Mouse (Mus musculus): ENCODE measurements around the gene Slc24a3. TPM values are rescaled to one million over a fixed set of nuclear protein-coding genes. Genes with fewer than 3 reads are reported as not detected.

The Slc24a3 gene
- polyA plus RNA-seq, 1 experiment from 2014 or later, result 14.9 TPM

DNA sequence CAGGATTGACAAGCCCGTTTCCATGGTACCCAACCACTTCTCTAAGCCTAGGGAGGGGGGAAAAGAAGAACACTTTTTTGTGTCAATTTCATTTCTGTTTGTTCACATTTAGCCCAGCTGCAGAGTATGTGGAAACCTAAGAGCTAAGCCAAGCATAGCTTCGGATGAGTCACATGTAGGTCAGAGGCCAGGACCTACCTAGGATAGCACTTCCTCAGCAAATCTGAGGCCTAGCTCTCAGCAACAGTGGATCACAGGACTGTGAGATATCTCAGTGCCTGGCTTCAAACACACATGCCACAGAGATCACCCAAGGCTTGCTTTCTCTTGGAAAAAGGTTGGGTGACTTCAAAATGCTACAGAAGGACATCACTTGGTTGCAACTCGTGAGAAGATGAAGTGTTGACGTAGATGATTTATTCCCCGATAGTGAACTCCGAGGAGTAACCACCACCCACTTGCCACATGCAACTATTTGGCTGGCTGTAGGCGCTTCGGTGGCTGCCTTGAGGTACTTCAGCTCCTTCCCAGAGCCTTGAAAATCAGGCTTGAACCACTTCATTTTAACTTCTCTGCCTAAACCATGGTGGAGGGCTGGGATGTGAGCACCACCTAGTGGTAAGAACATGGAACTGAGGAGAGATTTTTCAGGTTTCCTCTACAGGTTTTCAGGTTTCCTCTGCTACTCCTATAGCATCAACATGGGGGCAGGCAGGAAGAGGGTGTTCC, 420.6 kb downstream of the Slc24a3 start:
- WGBS, result 71% methylated on average over 8 of the region's 8 CpGs
- H3K4me2 ChIP-seq, result no peak overlapping the region
- no peaks in the 10 kb centered on the region for H3K4me1 ChIP-seq (replicated peaks)
- H3K36me3 ChIP-seq, result no peaks in the 10 kb centered on the region
- ATAC-seq (ENCODE audit: low read depth), result peak; percentile 92
- H3K9me3 ChIP-seq, result no peaks in the 10 kb centered on the region
- no peak overlapping the region for H3K27ac ChIP-seq (replicated peaks)
- H3K27me3 ChIP-seq, result no peaks in the 10 kb centered on the region
- H3K9ac ChIP-seq, result no peak overlapping the region
- no peak overlapping the region for H3K4me3 ChIP-seq

DNA sequence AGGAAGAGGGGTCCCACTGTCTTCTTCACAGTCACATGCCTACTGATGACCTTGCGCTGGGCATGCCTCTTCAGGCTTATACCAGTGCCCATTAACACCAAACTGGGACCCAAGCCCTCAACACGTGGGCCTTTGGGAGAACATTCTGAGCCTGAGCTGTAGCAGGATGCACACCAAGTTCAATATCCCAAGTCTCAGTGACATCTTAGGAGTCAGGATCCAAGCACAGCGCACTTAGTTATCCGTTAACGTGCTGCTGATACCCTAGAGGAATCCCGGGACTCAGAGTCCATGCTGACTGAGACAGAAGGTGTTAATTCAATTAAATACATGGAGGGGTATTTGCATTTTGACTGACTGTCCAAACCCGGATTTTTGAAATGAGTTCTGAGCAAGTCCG, 424.3 kb downstream of the Slc24a3 start:
- no peak for ATAC-seq (ENCODE audit: low read depth)
- no peak overlapping the region for H3K4me3 ChIP-seq
- H3K9me3 ChIP-seq, result no peaks in the 10 kb centered on the region
- no peak overlapping the region for H3K4me2 ChIP-seq
- H3K36me3 ChIP-seq, result no peaks in the 10 kb centered on the region
- no peak overlapping the region for H3K9ac ChIP-seq
- no peak overlapping the region for H3K27ac ChIP-seq (replicated peaks)
- WGBS, result 91% methylated on average over 8 of the region's 8 CpGs
- H3K4me1 ChIP-seq (replicated peaks), result no peaks in the 10 kb centered on the region
- no peaks in the 10 kb centered on the region for H3K27me3 ChIP-seq

DNA sequence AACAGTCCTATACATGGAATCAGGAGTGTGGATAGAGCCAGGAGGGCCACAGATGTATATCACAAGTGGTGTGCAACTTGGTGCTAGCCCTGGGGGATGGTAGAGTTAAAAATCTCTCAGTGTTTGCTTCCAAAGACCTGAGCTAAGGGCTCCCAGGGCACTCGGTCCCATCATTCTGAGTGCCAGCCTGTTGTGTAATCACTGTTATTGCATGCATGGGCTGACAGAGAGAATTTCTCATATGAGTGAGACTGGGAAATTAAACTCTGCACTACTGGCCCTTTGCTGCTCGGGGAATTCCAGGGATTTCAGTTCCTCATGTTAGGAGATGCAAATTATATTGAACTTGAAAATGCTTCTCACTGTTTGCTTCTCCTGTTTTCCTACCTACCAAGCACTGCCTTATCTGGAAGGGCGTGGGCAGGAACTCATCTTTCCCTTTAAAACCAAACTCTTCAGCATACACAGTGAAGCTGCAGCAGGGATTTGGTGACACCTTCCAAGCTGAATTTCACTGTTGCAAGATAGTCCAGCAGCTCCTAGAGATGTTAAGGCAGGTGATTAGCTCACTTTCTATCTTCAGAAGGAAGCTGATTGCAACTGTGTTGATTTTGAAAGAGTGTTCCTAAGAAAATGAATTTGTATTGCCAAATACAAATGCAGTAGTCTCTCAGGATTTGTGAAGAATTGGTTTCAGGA, 426.2 kb downstream of the Slc24a3 start:
- 85% methylated on average over 3 of the region's 3 CpGs for WGBS
- H3K9ac ChIP-seq, result no peak overlapping the region
- no peak overlapping the region for H3K4me2 ChIP-seq
- no peaks in the 10 kb centered on the region for H3K4me1 ChIP-seq (replicated peaks)
- no peaks in the 10 kb centered on the region for H3K9me3 ChIP-seq
- no peaks in the 10 kb centered on the region for H3K36me3 ChIP-seq
- no peak overlapping the region for H3K27ac ChIP-seq (replicated peaks)
- no peak for ATAC-seq (ENCODE audit: low read depth)
- no peaks in the 10 kb centered on the region for H3K27me3 ChIP-seq
- no peak overlapping the region for H3K4me3 ChIP-seq

DNA sequence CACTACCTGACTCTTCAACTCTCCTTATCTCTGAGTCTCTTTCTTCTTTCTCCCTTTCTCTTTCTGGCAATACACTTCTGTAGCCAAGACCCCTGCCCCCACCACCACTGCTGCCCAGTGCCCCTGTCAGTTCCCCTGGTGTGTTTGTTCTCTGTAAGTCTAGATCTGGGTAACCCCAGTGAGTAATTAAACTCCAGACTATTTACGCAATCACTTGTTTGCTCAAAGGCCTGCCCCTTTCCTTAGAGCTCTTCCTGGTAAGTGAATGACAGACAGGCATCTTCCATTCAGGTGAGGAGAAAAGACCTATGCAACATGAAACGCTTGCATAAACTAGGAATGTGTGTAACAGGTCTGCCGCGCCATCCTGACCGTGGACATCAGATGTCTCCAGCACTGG, 430.3 kb downstream of the Slc24a3 start:
- Histone ChIP-seq H3K27me3 (no peaks in the 10 kb centered on the region), H3K4me1 (replicated peaks) (no peaks in the 10 kb centered on the region), H3K27ac (replicated peaks) (no peak overlapping the region), H3K9ac (no peak overlapping the region), H3K9me3 (no peaks in the 10 kb centered on the region), H3K36me3 (no peaks in the 10 kb centered on the region), H3K4me3 (no peak overlapping the region), H3K4me2 (no peak overlapping the region)
- WGBS, result 92% methylated on average over 5 of the region's 5 CpGs
- ATAC-seq (ENCODE audit: low read depth), result no peak

DNA sequence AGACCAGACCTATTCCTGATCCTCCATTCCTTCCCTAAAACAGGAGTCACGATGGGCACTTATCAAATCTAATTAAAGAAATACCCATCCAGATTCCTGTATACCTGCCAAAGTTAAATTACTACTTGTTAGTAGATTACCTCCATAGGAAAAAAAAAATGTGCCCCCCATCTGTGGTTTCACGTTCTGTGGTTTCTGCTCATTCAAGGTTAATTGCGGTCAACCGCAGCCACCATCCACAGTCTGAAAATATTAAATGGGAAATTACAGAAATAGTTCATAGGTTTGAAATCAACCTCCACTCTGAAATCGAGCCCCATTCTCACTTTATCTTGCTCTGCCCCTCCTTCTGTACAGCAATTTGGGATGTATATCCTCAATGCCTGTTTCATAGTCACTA, 440.3 kb downstream of the Slc24a3 start:
- no peaks in the 10 kb centered on the region for H3K36me3 ChIP-seq
- WGBS, result 91% methylated on average over 5 of the region's 5 CpGs

DNA sequence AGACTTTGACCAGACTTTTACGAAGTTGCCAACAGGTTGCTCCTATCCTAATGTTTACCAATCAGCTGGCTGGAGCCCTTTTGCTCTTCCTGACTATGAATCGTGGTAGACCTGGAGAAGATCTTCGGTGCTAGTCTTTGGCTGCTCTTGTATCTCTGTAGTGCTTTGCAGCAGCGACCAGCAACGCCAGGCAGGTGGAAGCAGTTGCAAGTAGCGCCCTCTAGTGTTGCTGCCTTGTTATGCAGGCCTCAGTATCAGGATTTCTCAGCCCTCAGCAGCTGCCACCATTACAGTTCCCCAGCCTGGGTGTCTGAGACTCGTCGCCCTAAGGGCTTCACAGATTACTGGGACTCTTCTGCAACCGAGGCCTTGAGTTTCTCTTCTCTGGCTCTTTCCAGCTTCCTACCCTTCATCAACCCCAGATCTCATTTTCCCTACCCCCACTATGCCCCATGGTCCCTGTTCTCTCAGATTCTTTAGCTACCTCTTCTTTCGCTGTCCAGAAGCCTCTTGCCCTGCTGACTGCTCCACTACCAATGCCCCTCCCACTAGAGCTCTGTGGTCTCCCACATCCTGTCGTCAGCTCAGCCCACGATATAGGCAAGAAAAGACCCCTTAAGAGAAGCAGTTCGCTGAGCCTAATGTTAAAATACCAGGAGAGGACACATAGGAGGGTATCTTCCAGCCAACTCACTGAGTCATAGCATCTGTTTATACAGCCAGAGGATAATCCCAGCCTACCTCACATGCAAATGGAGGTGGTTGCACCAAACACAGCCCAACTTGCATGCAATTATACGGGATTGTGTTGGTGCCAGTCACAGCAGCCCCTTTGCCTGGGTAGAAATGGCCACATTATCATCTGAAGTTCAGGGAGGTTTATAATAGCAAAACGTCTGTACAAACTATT, 443.5 kb downstream of the Slc24a3 start:
- H3K36me3 ChIP-seq, result no peaks in the 10 kb centered on the region
- no peaks in the 10 kb centered on the region for H3K9me3 ChIP-seq
- no peak overlapping the region for H3K27ac ChIP-seq (replicated peaks)
- H3K4me1 ChIP-seq (replicated peaks), result no peaks in the 10 kb centered on the region
- H3K4me2 ChIP-seq, result no peak overlapping the region
- H3K4me3 ChIP-seq, result no peak overlapping the region
- WGBS, result 43% methylated on average over 15 of the region's 15 CpGs
- no peak overlapping the region for H3K9ac ChIP-seq
- ATAC-seq (ENCODE audit: low read depth), result no peak
- H3K27me3 ChIP-seq, result no peaks in the 10 kb centered on the region

More for the DNA sequence above, 440.3 kb downstream of the Slc24a3 start:
- H3K27ac ChIP-seq (replicated peaks), result no peak overlapping the region
- no peak overlapping the region for H3K4me3 ChIP-seq
- no peak for ATAC-seq (ENCODE audit: low read depth)
- H3K27me3 ChIP-seq, result no peaks in the 10 kb centered on the region
- no peaks in the 10 kb centered on the region for H3K9me3 ChIP-seq
- no peak overlapping the region for H3K9ac ChIP-seq
- H3K4me2 ChIP-seq, result no peak overlapping the region
- no peaks in the 10 kb centered on the region for H3K4me1 ChIP-seq (replicated peaks)

DNA sequence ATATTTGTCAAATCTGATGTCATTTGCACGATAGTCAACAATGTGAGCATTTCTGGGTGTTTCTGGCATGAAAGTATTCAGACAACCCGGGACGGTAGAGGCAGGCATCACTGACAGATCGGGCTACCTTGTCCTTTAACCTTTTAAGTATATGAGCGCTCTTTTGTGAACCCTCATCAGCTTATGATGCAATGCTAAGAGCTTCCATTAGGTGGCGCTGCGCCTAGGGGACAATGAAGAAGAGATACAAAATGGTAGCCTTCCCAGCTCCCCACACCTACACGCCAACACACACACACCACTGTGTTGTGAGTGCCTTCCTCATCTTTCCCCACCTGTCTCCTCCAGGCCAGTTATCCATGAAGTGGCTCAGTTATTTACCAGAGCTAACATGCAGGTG, 445.4 kb downstream of the Slc24a3 start:
- H3K27ac ChIP-seq (replicated peaks), result no peak overlapping the region
- H3K36me3 ChIP-seq, result no peaks in the 10 kb centered on the region
- WGBS, result 70% methylated on average over 8 of the region's 8 CpGs
- H3K9me3 ChIP-seq, result no peaks in the 10 kb centered on the region
- ATAC-seq (ENCODE audit: low read depth), result no peak
- H3K4me1 ChIP-seq (replicated peaks), result no peaks in the 10 kb centered on the region
- no peak overlapping the region for H3K4me3 ChIP-seq
- no peaks in the 10 kb centered on the region for H3K27me3 ChIP-seq
- H3K4me2 ChIP-seq, result no peak overlapping the region
- no peak overlapping the region for H3K9ac ChIP-seq

DNA sequence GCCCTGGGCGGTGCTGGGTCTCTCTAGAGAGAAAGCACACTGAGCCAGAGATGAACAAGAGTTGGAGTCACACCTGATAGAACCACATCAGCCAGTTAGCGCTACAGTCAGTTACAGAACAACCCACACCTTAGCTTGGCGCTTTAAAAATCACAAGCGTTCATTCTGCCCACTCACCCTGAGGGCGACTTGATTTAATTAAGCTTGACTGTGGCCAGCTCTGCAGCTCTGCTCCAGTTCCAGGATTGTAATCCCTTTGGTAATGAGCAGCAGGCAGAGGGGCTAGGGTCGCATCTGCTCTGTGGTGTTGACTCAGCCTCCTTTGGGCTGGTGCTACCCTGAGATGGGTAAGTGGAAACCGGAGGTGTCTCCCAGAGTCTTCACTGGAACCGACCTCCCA, 446.2 kb downstream of the Slc24a3 start:
- no peaks in the 10 kb centered on the region for H3K9me3 ChIP-seq
- no peak overlapping the region for H3K27ac ChIP-seq (replicated peaks)
- ATAC-seq (ENCODE audit: low read depth), result 0 out of 2 replicates have a peak, but pooled peaks have one; percentile 41
- no peaks in the 10 kb centered on the region for H3K27me3 ChIP-seq
- no peak overlapping the region for H3K4me3 ChIP-seq
- H3K9ac ChIP-seq, result no peak overlapping the region
- no peaks in the 10 kb centered on the region for H3K36me3 ChIP-seq
- H3K4me1 ChIP-seq (replicated peaks), result no peaks in the 10 kb centered on the region
- 75% methylated on average over 8 of the region's 8 CpGs for WGBS
- no peak overlapping the region for H3K4me2 ChIP-seq

DNA sequence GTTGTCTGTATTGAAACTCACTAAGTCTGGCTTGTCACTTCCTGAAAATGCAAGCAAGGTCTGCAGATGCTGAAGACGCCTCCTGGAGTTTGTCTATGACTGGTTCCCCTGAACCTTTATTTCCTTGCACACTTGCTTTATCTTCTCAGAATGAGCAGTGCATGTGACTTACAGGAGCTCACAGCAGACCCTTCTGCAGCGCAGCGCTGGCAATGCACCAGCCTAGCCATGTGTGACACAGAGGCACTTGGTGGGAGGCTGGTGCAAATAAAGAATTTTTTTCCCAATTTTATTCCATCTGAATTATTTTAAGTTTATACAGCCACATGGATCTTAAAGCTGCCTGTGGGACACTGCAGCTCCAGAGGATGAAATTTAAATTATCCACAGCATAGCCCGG, 452.1 kb downstream of the Slc24a3 start:
- ATAC-seq (ENCODE audit: low read depth), result no peak
- H3K4me2 ChIP-seq, result no peak overlapping the region
- WGBS, result 70% methylated on average over 4 of the region's 4 CpGs
- H3K27ac ChIP-seq (replicated peaks), result no peak overlapping the region
- H3K9me3 ChIP-seq, result no peaks in the 10 kb centered on the region
- H3K4me1 ChIP-seq (replicated peaks), result peaks cover 17% of the 10 kb centered on the region
- no peak overlapping the region for H3K9ac ChIP-seq
- no peak overlapping the region for H3K4me3 ChIP-seq
- no peaks in the 10 kb centered on the region for H3K36me3 ChIP-seq
- H3K27me3 ChIP-seq, result no peaks in the 10 kb centered on the region

DNA sequence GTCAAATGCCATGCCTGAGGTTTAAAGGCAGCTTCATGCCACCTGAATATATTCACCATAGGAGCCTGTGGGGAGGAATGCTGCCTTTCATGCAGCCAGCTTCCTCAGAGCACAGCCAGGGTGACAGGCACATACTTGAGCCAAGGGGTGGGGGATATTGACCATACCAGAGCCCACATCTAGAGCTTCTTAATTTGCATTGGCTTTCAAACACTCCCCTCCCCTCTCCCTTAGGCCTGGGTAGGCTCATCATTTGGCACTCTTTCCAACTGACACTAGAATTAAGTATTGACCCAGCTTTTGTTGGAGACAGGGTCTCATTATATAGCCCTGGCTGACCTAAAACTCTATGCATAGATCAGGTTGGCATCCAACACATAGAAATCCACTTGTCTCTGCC, 453.2 kb downstream of the Slc24a3 start:
- H3K27me3 ChIP-seq, result no peaks in the 10 kb centered on the region

DNA sequence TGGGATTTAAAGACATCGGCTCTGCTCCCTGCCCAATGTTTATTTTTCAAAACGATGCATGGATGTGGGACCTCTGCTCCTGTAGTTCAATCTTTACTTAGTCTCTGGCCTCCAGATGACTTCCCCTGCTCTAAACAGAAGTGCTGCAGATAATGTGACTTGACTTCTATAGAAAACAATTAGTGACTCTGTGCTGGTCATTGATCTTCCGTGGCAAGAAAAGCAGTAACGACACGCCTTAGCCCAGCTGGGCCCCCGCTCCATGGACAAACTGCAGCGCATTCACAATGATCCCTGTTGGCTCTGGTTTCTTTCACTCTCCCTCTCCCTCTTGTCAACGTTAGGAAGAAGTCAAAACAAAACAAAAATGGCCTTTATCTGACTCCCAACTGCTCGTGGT, 453.6 kb downstream of the Slc24a3 start:
- WGBS, result 3% methylated on average over 9 of the region's 9 CpGs
- no peak overlapping the region for H3K4me3 ChIP-seq

More for the DNA sequence above, 453.2 kb downstream of the Slc24a3 start:
- Histone ChIP-seq H3K4me2 (no peak overlapping the region), H3K36me3 (no peaks in the 10 kb centered on the region), H3K4me3 (no peak overlapping the region), H3K9me3 (no peaks in the 10 kb centered on the region), H3K4me1 (replicated peaks) (peaks cover 17% of the 10 kb centered on the region), H3K9ac (no peak overlapping the region), H3K27ac (replicated peaks) (0 out of 2 replicates have a peak overlapping the region, but pooled peaks have one; percentile 14)
- peak; percentile 82 for ATAC-seq (ENCODE audit: low read depth)

More for the DNA sequence above, 453.6 kb downstream of the Slc24a3 start:
- ATAC-seq (ENCODE audit: low read depth), result peak; percentile 65; the same call in 1 of the 2 replicates
- H3K27ac ChIP-seq (replicated peaks), result peak overlapping the region; percentile 14; the same call in 1 of the 2 replicates
- no peaks in the 10 kb centered on the region for H3K36me3 ChIP-seq
- no peaks in the 10 kb centered on the region for H3K27me3 ChIP-seq
- peaks cover 17% of the 10 kb centered on the region for H3K4me1 ChIP-seq (replicated peaks)
- no peak overlapping the region for H3K4me2 ChIP-seq
- H3K9me3 ChIP-seq, result no peaks in the 10 kb centered on the region
- no peak overlapping the region for H3K9ac ChIP-seq
